Mouse (Mus musculus) lung, adult 2 months (tissue): ENCODE data around the gene Gm3952. TPM values are rescaled to one million over a fixed set of nuclear protein-coding genes. Genes with fewer than 3 reads are reported as not detected.
A peak's percentile ranks its signal among the peaks of the same experiment; 100 is the strongest.

Source experiments
- DNase-seq: peaks from one replicate; pipeline ENCODE4 v3.0.0; 2022
- H3K4me1 ChIP-seq: fragments of 200-500 bp; 2 replicates; pipeline ENCODE4 v1.6.1; 2011; ENCODE audit warnings: low read length; ENCODE audit not compliant: control insufficient read depth, insufficient read depth
- H3K4me3 ChIP-seq: fragments of 200-500 bp; replicated peaks from 2 replicates; pipeline ENCODE3; 2011; ENCODE audit warnings: low read depth, mild to moderate bottlenecking, control low read depth, low read length; ENCODE audit errors: extremely low read depth
- CTCF ChIP-seq: fragments of 200-500 bp; IDR thresholded peaks from 2 replicates; pipeline ENCODE4 v1.5.1; 2011; ENCODE audit warnings: mild to moderate bottlenecking, low read length, control low read depth; ENCODE audit not compliant: insufficient read depth
- POLR2A ChIP-seq: fragments of 200-500 bp; IDR thresholded peaks from 2 replicates; pipeline ENCODE4 v1.6.1; 2011; ENCODE audit warnings: low read depth, mild to moderate bottlenecking, control low read depth, low read length, borderline replicate concordance; ENCODE audit errors: extremely low read depth
- WGBS: fragments of 180-500 bp; shearing (Covaris S2); methylation state at CpG from one replicate; pipeline ENCODE4 v1.1.7; 2018; 5-methylcytosine and 5-hydroxymethylcytosine counted together
- polyA plus RNA-seq: library from polyadenylated mRNA; depleted of rRNA; stranded (reverse); fragments of >200 nt; gene quantifications from 2 replicates; pipeline ENCODE4 v1.2.3, GENCODE M21; 2012; rRNA removed

Gm3952 gene
- polyA plus RNA-seq: not detected in 2 replicates

GRCm38 (mm10) chr8:128798594-128798993, at the start of gene Gm3952:
TSS of gene Gm3952 (minus strand) at chr8:128798694.
- DNase-seq: no peak
- TF ChIP-seq CTCF (no peak), POLR2A (no peak)
- H3K4me1 ChIP-seq: no peaks in the 10 kb centered on the region
- no peak within 1 kb of the TSS for H3K4me3 ChIP-seq
- WGBS: 82% methylated on average over 1 of the region's 1 CpGs

- DNase-seq: no peak
- WGBS: 38% methylated on average over 5 of the region's 5 CpGs
- TF ChIP-seq CTCF (no peak), POLR2A (no peak)
Observed at GRCm38 (mm10) chr8:128843749-128844148, 45.3 kb upstream of the Gm3952 start.

GRCm38 (mm10) chr8:128812521-128812920, 14.0 kb upstream of the Gm3952 start:
- WGBS: 44% methylated on average over 4 of the region's 4 CpGs
- Histone ChIP-seq H3K4me1 (no peaks in the 10 kb centered on the region), H3K4me3 (no peak overlapping the region)
- no peak for TF ChIP-seq CTCF
- TF ChIP-seq POLR2A: no peak
- no peak for DNase-seq

More at GRCm38 (mm10) chr8:128843749-128844148, 45.3 kb upstream of the Gm3952 start:
- no peak overlapping the region for H3K4me3 ChIP-seq
- H3K4me1 ChIP-seq: peaks cover 3% of the 10 kb centered on the region; the same call in 1 of the 2 replicates

DNA sequence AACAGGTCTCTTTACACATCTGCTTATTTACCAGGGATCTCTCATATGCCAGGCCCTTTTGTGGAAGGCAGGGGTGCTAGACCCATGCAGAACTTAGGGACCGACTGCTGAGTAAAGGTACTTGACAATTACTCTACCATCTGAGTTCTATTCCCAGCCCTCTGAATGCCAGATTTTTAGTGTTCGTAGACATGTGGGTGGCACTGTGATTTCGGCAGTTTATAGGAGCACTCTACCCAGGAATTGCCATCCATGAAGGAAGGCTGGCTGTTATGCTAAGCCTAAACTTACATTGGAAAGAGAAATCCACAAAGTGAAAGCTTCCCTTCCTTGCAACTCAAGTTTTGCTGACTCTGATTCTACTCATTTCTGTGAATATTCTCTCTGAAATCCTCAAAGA, 62.8 kb downstream of the Gm3952 start:
- H3K4me3 ChIP-seq: no peak overlapping the region
- no peak for DNase-seq
- WGBS: 97% methylated on average over 3 of the region's 3 CpGs
- H3K4me1 ChIP-seq: no peaks in the 10 kb centered on the region
- no peak for TF ChIP-seq CTCF

DNA sequence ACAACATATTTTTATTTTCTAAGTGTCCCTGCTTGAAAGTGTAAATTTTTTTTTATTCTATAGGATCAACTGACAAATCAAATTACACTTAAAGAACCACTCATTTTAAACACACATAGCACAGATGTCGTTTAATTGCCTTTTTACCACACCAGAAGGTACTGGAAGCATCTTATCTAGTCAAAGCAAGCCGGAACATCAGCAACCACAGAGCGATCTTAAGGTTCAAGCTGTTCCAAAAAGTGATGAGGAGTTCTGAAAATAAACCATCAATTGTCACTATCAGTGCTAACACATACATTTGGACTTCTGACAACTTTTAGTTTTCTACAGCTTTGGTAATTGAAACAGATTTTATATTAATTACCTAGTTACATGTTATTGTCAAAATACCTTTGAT, 64.4 kb downstream of the Gm3952 start:
- DNase-seq: no peak
- TF ChIP-seq POLR2A (no peak), CTCF (no peak)
- WGBS: 88% methylated on average over 3 of the region's 3 CpGs
- Histone ChIP-seq H3K4me1 (no peaks in the 10 kb centered on the region), H3K4me3 (no peak overlapping the region)

- WGBS: 90% methylated on average over 2 of the region's 2 CpGs
- no peak for TF ChIP-seq CTCF
- TF ChIP-seq POLR2A: no peak
- no peak for DNase-seq
- Histone ChIP-seq H3K4me1 (no peaks in the 10 kb centered on the region), H3K4me3 (no peak overlapping the region)
Observed at GRCm38 (mm10) chr8:128732254-128732653, 66.2 kb downstream of the Gm3952 start.

DNA sequence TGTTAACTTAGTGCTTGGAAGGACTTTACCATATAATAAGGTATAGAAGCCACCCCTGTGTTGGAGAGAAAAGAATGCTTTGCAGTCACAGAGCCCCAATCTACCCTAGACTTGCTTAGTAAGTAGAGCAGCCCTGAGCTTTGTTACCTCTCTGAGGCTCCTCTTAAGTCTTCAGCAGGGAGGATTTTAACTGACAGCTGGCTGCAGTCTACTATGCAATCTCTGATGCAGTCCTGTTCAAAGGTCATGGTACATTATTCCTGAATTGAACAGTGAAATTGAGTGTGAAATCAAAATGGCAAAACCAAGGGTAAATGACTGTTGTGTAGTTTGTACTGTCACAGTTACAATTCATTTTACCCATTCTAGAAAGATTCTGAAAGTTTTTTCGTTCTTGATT, 71.3 kb downstream of the Gm3952 start:
- DNase-seq: no peak
- TF ChIP-seq POLR2A: no peak
- TF ChIP-seq CTCF: no peak
- no peaks in the 10 kb centered on the region for H3K4me1 ChIP-seq
- no peak overlapping the region for H3K4me3 ChIP-seq
- WGBS: 87% methylated on average over 1 of the region's 1 CpGs

DNA sequence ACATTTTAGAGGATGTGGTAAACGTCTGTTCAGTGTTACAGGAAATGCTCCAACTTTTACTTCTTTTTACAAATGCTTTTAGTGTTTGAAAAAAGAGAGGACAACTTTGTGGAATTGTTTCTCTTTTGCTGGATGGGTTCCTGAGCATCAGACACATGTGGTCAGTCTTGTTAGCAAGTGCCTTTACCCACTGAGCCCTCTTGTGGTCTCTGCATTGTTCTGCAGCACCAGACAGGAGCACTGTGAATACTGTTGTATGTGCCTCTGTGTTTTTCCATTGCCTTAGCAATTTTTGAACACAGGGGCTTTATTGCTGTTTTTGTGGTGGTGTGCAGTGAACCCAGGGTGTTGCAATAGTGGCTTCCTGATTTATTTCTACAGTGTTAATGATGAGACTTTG, 73.7 kb downstream of the Gm3952 start:
- DNase-seq: no peak
- no peaks in the 10 kb centered on the region for H3K4me1 ChIP-seq
- 33% methylated on average over 1 of the region's 1 CpGs for WGBS
- H3K4me3 ChIP-seq: no peak overlapping the region
- TF ChIP-seq CTCF (peak; percentile 40), POLR2A (no peak)

DNA sequence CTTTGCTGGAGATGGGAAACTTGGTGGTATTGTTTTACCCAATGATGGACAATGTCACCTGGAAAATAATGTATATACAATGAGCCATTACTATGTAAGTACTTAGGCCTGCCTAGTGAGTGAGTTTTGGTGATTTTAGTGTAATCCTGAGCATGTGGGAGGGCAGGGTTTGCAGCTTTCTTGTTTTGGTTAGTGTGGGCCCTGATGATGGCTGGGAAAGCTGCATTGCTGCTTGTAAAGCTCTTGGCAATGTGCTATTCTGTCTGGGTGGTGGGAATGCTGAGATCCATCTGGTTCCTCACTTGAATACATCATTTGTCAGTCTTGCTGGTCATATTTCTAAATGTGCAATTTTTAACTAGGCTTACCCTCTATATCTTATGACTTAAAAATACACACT, 82.3 kb downstream of the Gm3952 start:
- Histone ChIP-seq H3K4me1 (no peaks in the 10 kb centered on the region), H3K4me3 (no peak overlapping the region)
- no peak for TF ChIP-seq POLR2A
- TF ChIP-seq CTCF: no peak
- no peak for DNase-seq

GRCm38 (mm10) chr8:128709261-128709660, 89.2 kb downstream of the Gm3952 start:
- Histone ChIP-seq H3K4me3 (no peak overlapping the region), H3K4me1 (no peaks in the 10 kb centered on the region)
- peak; percentile 85 for DNase-seq
- 44% methylated on average over 3 of the region's 3 CpGs for WGBS
- TF ChIP-seq POLR2A (no peak), CTCF (peak; percentile 97)
